Mouse (Mus musculus): ENCODE data around the gene Gldc.

Gene Gldc

DNA sequence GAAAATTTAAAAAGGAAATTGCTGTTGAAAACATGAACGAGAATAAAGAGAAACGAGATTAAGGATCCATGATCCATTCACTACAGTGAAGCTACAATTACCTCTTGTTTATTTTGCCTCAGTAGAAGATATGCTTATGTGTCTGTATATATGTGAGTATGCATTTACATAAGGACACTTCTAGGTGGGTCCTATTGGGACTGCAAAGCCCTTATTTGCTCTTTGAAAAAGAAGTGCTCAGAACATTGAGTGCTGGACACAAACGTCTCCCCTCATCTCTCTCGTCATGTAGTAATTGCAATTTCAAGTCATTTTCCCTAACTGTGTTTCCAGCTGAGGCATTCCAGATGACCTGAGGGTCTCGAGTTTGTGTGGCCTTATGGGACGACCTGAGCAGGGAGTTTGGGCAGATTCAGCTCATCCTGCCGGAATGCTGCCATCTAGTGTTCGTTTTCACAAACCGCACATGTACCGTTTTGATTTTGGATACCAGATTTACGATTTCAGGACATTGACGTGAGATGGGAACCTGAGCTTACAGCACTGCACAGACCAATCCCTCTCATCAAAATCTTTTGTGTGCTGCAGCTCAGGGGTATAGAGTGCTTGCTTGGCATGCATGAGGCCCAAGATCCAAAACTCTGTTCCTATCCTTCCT, 30.1 kb upstream of the Gldc start:
- peaks cover 11% of the 10 kb centered on the region for H3K4me1 ChIP-seq (replicated peaks; ENCODE audit: low read depth, low read length)
- no peaks in the 10 kb centered on the region for H3K36me3 ChIP-seq (ENCODE audit: insufficient read depth, low read length)
- 0 out of 2 replicates have a peak, but pooled peaks cover 4% of the 10 kb centered on the region for H3K27me3 ChIP-seq (ENCODE audit: insufficient read depth, low read length)
- no peak overlapping the region for H3K4me3 ChIP-seq (replicated peaks; ENCODE audit: low read length)
- H3K9me3 ChIP-seq (ENCODE audit: low read length), result no peaks in the 10 kb centered on the region
- TF ChIP-seq CTCF (conservative IDR thresholded peaks at IDR 0.05; ENCODE audit: low read length) (peak; percentile 88), NANOG (IDR thresholded peaks at IDR 0.05; ENCODE audit: borderline replicate concordance, low read length) (no peak)

DNA sequence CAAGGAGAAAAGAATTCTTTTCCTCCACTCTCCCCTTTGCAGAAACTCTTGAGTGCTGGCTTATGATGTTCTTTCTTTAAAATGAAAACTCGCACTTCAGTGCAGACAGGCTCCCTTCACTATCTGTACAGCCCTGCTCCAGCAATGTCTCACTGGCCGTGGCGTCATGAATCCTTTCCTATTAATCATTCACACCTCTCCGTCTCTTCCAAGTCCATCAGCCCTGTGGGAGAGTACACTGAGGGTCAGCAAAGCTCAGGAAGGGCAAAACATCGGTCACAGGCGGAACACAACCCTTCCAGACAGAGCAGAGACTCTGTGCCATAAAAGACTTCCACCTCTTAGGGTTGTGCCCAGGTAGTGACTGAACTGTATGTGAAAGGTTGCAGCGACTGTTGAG, 26.9 kb upstream of the Gldc start:
- Histone ChIP-seq H3K27me3 (ENCODE audit: insufficient read depth, low read length) (peaks cover 6% of the 10 kb centered on the region; the same call in 1 of the 2 replicates), H3K9me3 (ENCODE audit: low read length) (no peaks in the 10 kb centered on the region), H3K36me3 (ENCODE audit: insufficient read depth, low read length) (no peaks in the 10 kb centered on the region), H3K4me1 (replicated peaks; ENCODE audit: low read depth, low read length) (no peaks in the 10 kb centered on the region), H3K4me3 (replicated peaks; ENCODE audit: low read length) (no peak overlapping the region)
- TF ChIP-seq NANOG (IDR thresholded peaks at IDR 0.05; ENCODE audit: borderline replicate concordance, low read length), result no peak
- no peak for TF ChIP-seq POU5F1 (IDR thresholded peaks at IDR 0.05; ENCODE audit: borderline replicate concordance, low read length)
- TF ChIP-seq CTCF (conservative IDR thresholded peaks at IDR 0.05; ENCODE audit: low read length), result no peak

DNA sequence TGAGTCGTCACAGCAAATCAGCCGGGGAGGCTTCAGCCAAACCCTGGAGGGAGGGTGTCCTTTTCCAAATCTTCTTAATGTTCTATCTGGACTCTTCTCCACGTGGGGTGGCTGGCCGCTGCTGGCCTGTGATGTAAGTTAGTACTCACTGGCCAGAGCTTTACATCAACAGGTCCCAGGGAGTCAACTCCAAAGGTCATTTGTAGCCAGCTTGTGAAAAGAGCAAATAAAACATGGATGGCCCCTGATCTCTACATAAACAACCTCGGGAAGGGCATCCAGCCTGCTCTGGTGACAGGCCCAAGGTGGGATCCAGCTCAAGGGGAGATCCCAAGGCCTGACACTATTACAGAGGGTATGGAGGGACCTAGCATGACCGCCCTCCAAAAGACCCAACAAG, 19.8 kb upstream of the Gldc start:
- Histone ChIP-seq H3K4me1 (replicated peaks; ENCODE audit: low read depth, low read length) (peaks cover 9% of the 10 kb centered on the region), H3K36me3 (ENCODE audit: insufficient read depth, low read length) (0 out of 2 replicates have a peak, but pooled peaks cover 3% of the 10 kb centered on the region), H3K27me3 (ENCODE audit: insufficient read depth, low read length) (peaks cover 6% of the 10 kb centered on the region; the same call in 1 of the 2 replicates), H3K9me3 (ENCODE audit: low read length) (peaks cover 16% of the 10 kb centered on the region), H3K4me3 (replicated peaks; ENCODE audit: low read length) (no peak overlapping the region)
- no peak for TF ChIP-seq POU5F1 (IDR thresholded peaks at IDR 0.05; ENCODE audit: borderline replicate concordance, low read length)
- TF ChIP-seq CTCF (conservative IDR thresholded peaks at IDR 0.05; ENCODE audit: low read length), result no peak
- no peak for TF ChIP-seq NANOG (IDR thresholded peaks at IDR 0.05; ENCODE audit: borderline replicate concordance, low read length)

DNA sequence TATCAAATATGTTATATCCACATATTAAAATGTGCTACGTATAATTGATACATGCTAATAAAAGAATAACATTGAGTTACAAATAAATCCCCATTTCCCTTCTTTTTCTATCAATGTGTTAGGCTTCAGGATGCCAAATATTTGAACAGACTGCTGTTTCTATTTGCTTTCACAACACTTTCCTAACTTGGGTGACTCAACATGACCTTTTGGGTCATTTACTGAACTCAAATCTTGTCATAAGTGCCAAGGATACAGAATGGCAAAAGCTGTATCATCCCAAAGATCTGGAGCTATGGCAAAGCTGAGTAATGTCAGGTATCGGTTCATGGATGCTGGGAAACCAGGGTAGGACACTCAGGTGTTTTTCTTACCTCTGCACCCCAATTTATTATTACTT, 12.0 kb upstream of the Gldc start:
- TF ChIP-seq POU5F1 (IDR thresholded peaks at IDR 0.05; ENCODE audit: borderline replicate concordance, low read length) (no peak), NANOG (IDR thresholded peaks at IDR 0.05; ENCODE audit: borderline replicate concordance, low read length) (no peak), CTCF (conservative IDR thresholded peaks at IDR 0.05; ENCODE audit: low read length) (no peak)
- H3K27me3 ChIP-seq (ENCODE audit: insufficient read depth, low read length), result no peaks in the 10 kb centered on the region
- peaks cover 5% of the 10 kb centered on the region; the same call in 1 of the 2 replicates for H3K4me1 ChIP-seq (replicated peaks; ENCODE audit: low read depth, low read length)
- peaks cover 24% of the 10 kb centered on the region for H3K36me3 ChIP-seq (ENCODE audit: insufficient read depth, low read length)
- peaks cover 43% of the 10 kb centered on the region for H3K9me3 ChIP-seq (ENCODE audit: low read length)
- H3K4me3 ChIP-seq (replicated peaks; ENCODE audit: low read length), result no peak overlapping the region

DNA sequence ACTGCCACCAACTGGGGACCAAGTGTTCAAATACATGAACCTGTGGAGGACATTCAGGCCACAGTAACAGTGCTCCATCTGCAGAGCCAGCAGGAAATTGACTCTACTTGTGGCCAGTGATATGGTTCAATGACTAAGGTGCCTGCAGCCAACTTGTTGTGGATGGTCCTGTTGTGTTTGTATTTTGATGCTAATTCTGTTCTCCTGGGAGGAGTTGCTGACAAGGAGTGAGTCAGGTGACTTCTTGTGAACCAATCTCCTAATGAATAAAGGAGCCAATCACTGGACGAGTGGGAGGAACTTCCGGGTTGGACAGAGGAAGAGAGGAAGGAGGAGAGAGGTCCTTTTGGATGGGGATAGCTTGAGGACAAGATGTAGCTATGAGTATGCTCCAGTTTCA, 10.3 kb upstream of the Gldc start:
- peaks cover 33% of the 10 kb centered on the region for H3K9me3 ChIP-seq (ENCODE audit: low read length)
- peak overlapping the region; percentile 81 for H3K4me3 ChIP-seq (replicated peaks; ENCODE audit: low read length)
- no peak for TF ChIP-seq CTCF (conservative IDR thresholded peaks at IDR 0.05; ENCODE audit: low read length)
- peak; percentile 89 for TF ChIP-seq NANOG (IDR thresholded peaks at IDR 0.05; ENCODE audit: borderline replicate concordance, low read length)
- TF ChIP-seq POU5F1 (IDR thresholded peaks at IDR 0.05; ENCODE audit: borderline replicate concordance, low read length), result no peak
- H3K4me1 ChIP-seq (replicated peaks; ENCODE audit: low read depth, low read length), result peaks cover 14% of the 10 kb centered on the region
- H3K36me3 ChIP-seq (ENCODE audit: insufficient read depth, low read length), result peaks cover 21% of the 10 kb centered on the region
- H3K27me3 ChIP-seq (ENCODE audit: insufficient read depth, low read length), result no peaks in the 10 kb centered on the region

DNA sequence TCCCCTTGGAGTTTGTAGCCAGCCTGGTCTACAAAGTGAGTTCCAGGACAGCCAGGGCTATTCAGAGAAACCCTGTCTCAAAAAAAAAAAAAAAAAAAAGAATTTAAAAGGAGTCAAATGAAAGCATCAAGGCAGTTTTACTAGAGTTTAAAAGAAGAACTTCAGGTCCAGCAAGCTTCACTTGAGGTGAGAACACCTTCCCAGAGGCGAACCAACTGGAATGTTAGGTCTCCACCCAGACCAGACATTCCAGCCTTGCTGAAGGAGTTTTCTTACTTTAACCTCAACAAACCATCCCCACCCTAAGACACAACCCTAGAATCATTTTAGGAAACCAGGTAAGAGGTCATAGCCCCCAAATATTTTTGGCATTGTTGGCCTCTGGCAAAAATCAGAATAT, 4.8 kb upstream of the Gldc start:
- Histone ChIP-seq H3K9me3 (ENCODE audit: low read length) (peaks cover 3% of the 10 kb centered on the region; the same call in 1 of the 2 replicates), H3K4me3 (replicated peaks; ENCODE audit: low read length) (no peak overlapping the region), H3K27me3 (ENCODE audit: insufficient read depth, low read length) (no peaks in the 10 kb centered on the region), H3K36me3 (ENCODE audit: insufficient read depth, low read length) (no peaks in the 10 kb centered on the region), H3K4me1 (replicated peaks; ENCODE audit: low read depth, low read length) (peaks cover 46% of the 10 kb centered on the region)
- TF ChIP-seq POU5F1 (IDR thresholded peaks at IDR 0.05; ENCODE audit: borderline replicate concordance, low read length) (no peak), NANOG (IDR thresholded peaks at IDR 0.05; ENCODE audit: borderline replicate concordance, low read length) (no peak), CTCF (conservative IDR thresholded peaks at IDR 0.05; ENCODE audit: low read length) (no peak)

DNA sequence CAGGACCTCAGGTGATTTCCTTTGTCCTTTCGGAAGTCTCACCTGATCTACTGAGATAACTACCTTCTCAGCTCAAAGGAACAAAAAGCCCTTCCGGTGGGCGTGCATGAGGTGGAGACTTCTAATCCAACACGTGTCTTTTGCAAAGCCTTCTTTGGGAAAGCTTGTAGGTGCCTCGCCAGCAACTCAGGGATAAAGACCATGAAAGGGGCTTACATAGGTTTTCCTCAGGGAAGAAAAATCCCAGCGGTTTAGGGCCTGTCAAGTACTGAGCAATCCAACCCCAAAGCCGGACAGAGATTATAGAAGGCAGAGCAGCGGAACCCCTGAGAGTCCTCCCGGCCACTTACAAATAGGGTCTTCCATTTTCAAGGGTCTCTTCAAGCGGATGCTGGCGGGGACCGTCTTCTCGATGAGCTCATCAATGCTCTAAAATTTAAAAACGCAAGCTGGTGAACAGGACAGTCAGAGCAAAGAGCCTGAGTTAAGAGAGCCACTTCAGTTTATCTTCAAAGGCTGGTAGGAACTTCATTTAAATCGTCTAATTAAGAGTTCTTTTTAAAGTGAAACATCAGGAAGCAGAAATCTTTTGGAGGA, 1.1 kb downstream of the Gldc start:
- Histone ChIP-seq H3K36me3 (ENCODE audit: insufficient read depth, low read length) (peaks cover 38% of the 10 kb centered on the region), H3K4me3 (replicated peaks; ENCODE audit: low read length) (peak overlapping the region; percentile 89), H3K4me1 (replicated peaks; ENCODE audit: low read depth, low read length) (peaks cover 64% of the 10 kb centered on the region), H3K9me3 (ENCODE audit: low read length) (peaks cover 3% of the 10 kb centered on the region; the same call in 1 of the 2 replicates), H3K27me3 (ENCODE audit: insufficient read depth, low read length) (no peaks in the 10 kb centered on the region)
- TF ChIP-seq POU5F1 (IDR thresholded peaks at IDR 0.05; ENCODE audit: borderline replicate concordance, low read length), result no peak
- TF ChIP-seq CTCF (conservative IDR thresholded peaks at IDR 0.05; ENCODE audit: low read length), result no peak
- no peak for TF ChIP-seq NANOG (IDR thresholded peaks at IDR 0.05; ENCODE audit: borderline replicate concordance, low read length)

DNA sequence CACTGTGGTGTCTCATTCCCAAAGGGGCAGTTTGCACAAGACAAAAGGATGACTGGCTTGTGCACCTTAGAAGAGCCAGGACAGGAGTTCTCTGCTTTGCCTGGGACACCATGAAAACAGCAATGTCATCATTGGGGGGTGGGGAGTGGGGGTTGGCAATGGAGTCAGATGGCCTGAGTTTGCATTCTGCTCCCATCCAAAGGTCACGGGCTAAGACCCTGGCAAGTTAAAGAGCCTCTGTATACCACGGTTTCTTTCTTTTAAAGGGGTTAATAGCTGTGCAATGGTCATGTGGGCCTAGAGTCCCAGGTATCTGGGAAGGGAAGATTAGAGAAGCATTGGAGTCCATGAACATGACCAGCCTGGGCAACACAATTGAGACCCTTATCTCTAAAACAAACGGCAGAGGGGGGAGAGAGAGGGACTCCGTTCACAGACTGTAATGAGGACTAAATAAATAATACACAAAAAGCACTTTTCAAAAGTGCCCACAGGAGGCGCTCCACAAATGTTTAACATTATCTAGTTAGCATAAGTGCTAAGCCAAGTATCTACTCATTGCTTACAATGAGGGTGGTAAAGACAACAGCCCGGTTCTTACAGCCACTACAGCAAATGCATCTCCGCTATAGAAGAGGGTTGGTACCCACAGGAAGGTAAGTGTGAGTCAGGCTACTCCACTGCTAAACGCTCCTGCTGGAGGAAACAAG, 3.7 kb downstream of the Gldc start:
- Histone ChIP-seq H3K9me3 (ENCODE audit: low read length) (no peaks in the 10 kb centered on the region), H3K36me3 (ENCODE audit: insufficient read depth, low read length) (peaks cover 65% of the 10 kb centered on the region), H3K4me1 (replicated peaks; ENCODE audit: low read depth, low read length) (peaks cover 61% of the 10 kb centered on the region), H3K27me3 (ENCODE audit: insufficient read depth, low read length) (no peaks in the 10 kb centered on the region), H3K4me3 (replicated peaks; ENCODE audit: low read length) (peak overlapping the region; percentile 24; the same call in 1 of the 2 replicates)
- peak; percentile 24; the same call in 1 of the 2 replicates for TF ChIP-seq CTCF (conservative IDR thresholded peaks at IDR 0.05; ENCODE audit: low read length)
- TF ChIP-seq POU5F1 (IDR thresholded peaks at IDR 0.05; ENCODE audit: borderline replicate concordance, low read length), result no peak
- no peak for TF ChIP-seq NANOG (IDR thresholded peaks at IDR 0.05; ENCODE audit: borderline replicate concordance, low read length)

All from E14TG2a.4 (cell line).